Mouse (Mus musculus) liver, adult 2 months (tissue): Measurements from ENCODE around the gene Fat3. TPM values are rescaled to one million over a fixed set of nuclear protein-coding genes. Genes with fewer than 3 reads are reported as not detected.

Experiments
- DNase-seq: peaks from one replicate; pipeline ENCODE4 v3.0.0-alpha.2; 2011; ENCODE audit warnings: low read depth, low spot score; ENCODE audit errors: extremely low read depth
- H3K27ac ChIP-seq: fragments of 200-500 bp; replicated peaks from 2 replicates; pipeline ENCODE4 v1.5.1; 2012; ENCODE audit warnings: low read depth, mild to moderate bottlenecking, control low read depth, inconsistent platforms, low read length; ENCODE audit not compliant: insufficient read depth
- H3K27me3 ChIP-seq: fragments of 200-500 bp; 2 replicates; pipeline ENCODE4 v1.6.1; 2012; ENCODE audit warnings: mild to moderate bottlenecking, moderate library complexity, low read length, inconsistent platforms; ENCODE audit not compliant: control insufficient read depth, insufficient read depth
- H3K36me3 ChIP-seq: fragments of 200-500 bp; 2 replicates; pipeline ENCODE4 v1.6.1; 2012; ENCODE audit warnings: low read length, inconsistent platforms; ENCODE audit not compliant: control insufficient read depth, insufficient read depth
- H3K4me1 ChIP-seq: fragments of 200-500 bp; 2 replicates; pipeline ENCODE4 v1.6.1; 2011; ENCODE audit warnings: low read length; ENCODE audit not compliant: control insufficient read depth, insufficient read depth
- H3K4me3 ChIP-seq: fragments of 200-500 bp; 2 replicates; pipeline ENCODE4 v1.5.1; 2011; ENCODE audit warnings: low read depth, mild to moderate bottlenecking, control low read depth, low read length, moderate library complexity; ENCODE audit not compliant: insufficient read depth
- H3K79me2 ChIP-seq: fragments of 200-500 bp; 2 replicates; pipeline ENCODE4 v1.6.1; 2012; ENCODE audit warnings: inconsistent platforms, mild to moderate bottlenecking, low read length, moderate library complexity; ENCODE audit not compliant: control insufficient read depth, insufficient read depth
- H3K9ac ChIP-seq: fragments of 200-500 bp; 2 replicates; pipeline ENCODE4 v1.6.1; 2012; ENCODE audit warnings: low read depth, mild to moderate bottlenecking, control low read depth, inconsistent platforms, low read length
- CTCF ChIP-seq: fragments of 200-500 bp; IDR thresholded peaks from 2 replicates; pipeline ENCODE4 v1.5.1; 2011; ENCODE audit warnings: low read depth, low read length, control low read depth
- POLR2A ChIP-seq: fragments of 200-500 bp; IDR thresholded peaks from 2 replicates; pipeline ENCODE4 v1.6.1; 2011; ENCODE audit warnings: low read length, control low read depth; ENCODE audit not compliant: insufficient read depth; ENCODE audit errors: extremely low read depth
- WGBS: fragments of 180-500 bp; shearing (Covaris S2); methylation state at CpG from one replicate; pipeline ENCODE4 v1.1.7; 2018; 5-methylcytosine and 5-hydroxymethylcytosine counted together
- polyA plus RNA-seq: library from polyadenylated mRNA; depleted of rRNA; stranded (reverse); fragments of >200 nt; gene quantifications from 2 replicates; pipeline ENCODE4 v1.2.3, GENCODE M21; 2012
- total RNA-seq: library from RNA; depleted of rRNA; stranded (reverse); fragments of >200 nt; gene quantifications from 2 replicates; pipeline ENCODE4 v1.2.3, GENCODE M21; 2014

The Fat3 gene
- total and polyA plus RNA-seq, 2 experiments, result 0.09 TPM; not detected in 1

- Histone ChIP-seq H3K27me3 (no peaks in the 10 kb centered on the region), H3K4me1 (no peaks in the 10 kb centered on the region), H3K36me3 (no peaks in the 10 kb centered on the region), H3K4me3 (no peak overlapping the region), H3K9ac (no peak overlapping the region), H3K27ac (no peak overlapping the region), H3K79me2 (no peaks in the 10 kb centered on the region)
- TF ChIP-seq CTCF (no peak), POLR2A (no peak)
- DNase-seq, result no peak
- 74% methylated on average over 3 of the region's 3 CpGs for WGBS
Observed at GRCm38 (mm10) chr9:15957816-15958215, 543.3 kb downstream of the Fat3 start.

- Histone ChIP-seq H3K36me3 (no peaks in the 10 kb centered on the region), H3K4me1 (no peaks in the 10 kb centered on the region), H3K27me3 (no peaks in the 10 kb centered on the region), H3K9ac (no peak overlapping the region), H3K79me2 (no peaks in the 10 kb centered on the region), H3K4me3 (no peak overlapping the region), H3K27ac (no peak overlapping the region)
- WGBS, result 70% methylated on average over 5 of the region's 5 CpGs
- TF ChIP-seq POLR2A (no peak), CTCF (no peak)
- no peak for DNase-seq
Observed at GRCm38 (mm10) chr9:15955147-15955782, 545.8 kb downstream of the Fat3 start.

- no peak for DNase-seq
- no peaks in the 10 kb centered on the region for H3K27me3 ChIP-seq
- no peaks in the 10 kb centered on the region for H3K79me2 ChIP-seq
- H3K4me3 ChIP-seq, result no peak overlapping the region
- H3K9ac ChIP-seq, result no peak overlapping the region
- no peak for TF ChIP-seq CTCF
- no peak for TF ChIP-seq POLR2A
- WGBS, result 65% methylated on average over 1 of the region's 1 CpGs
- H3K36me3 ChIP-seq, result no peaks in the 10 kb centered on the region
- no peak overlapping the region for H3K27ac ChIP-seq
- no peaks in the 10 kb centered on the region for H3K4me1 ChIP-seq
Observed at GRCm38 (mm10) chr9:15954338-15954704, 546.8 kb downstream of the Fat3 start.

DNA sequence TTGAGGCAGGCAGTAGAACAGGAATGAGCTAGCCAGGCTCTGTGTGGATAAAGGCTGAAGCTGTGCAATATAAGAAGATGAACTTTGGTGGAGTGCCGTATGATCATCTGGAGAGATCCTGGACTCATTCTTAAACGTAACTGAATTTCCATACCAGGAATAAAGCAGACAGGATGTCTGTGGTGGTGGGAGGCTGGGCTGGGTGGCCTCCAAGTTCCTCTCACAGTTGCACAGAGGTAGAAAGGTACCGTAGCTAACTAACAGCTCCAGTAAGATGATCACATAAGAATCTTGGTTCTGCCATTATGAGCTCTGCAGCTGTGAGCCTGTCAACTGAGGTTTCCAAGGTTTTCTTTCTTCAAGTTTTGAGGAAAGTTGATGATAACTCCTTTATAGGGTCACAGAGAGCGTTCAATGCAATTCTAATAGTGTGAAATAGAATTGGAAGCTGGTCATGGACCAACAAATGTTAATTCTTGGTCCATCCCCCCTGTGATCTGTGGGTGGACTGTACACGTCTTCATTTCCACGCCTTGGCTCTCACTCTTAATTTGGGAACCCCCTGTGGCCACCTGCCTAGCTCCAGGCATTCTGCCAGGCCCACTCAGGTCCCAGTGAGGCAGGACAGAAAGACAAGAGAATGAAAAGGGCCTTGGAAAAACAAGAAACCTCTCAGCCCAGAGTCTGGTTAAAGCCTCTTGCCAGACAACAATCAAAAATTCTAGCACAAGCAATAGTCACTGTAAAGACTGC lies 547.3 kb downstream of the Fat3 start:
- DNase-seq, result no peak
- no peaks in the 10 kb centered on the region for H3K4me1 ChIP-seq
- TF ChIP-seq POLR2A (no peak), CTCF (no peak)
- H3K27ac ChIP-seq, result no peak overlapping the region
- no peaks in the 10 kb centered on the region for H3K27me3 ChIP-seq
- 74% methylated on average over 6 of the region's 6 CpGs for WGBS
- H3K79me2 ChIP-seq, result no peaks in the 10 kb centered on the region
- H3K36me3 ChIP-seq, result no peaks in the 10 kb centered on the region
- H3K4me3 ChIP-seq, result no peak overlapping the region
- H3K9ac ChIP-seq, result no peak overlapping the region

- Histone ChIP-seq H3K4me3 (no peak overlapping the region), H3K27ac (no peak overlapping the region), H3K27me3 (no peaks in the 10 kb centered on the region), H3K36me3 (no peaks in the 10 kb centered on the region), H3K4me1 (no peaks in the 10 kb centered on the region), H3K9ac (no peak overlapping the region), H3K79me2 (no peaks in the 10 kb centered on the region)
- TF ChIP-seq POLR2A, result no peak
- TF ChIP-seq CTCF, result no peak
- 82% methylated on average over 4 of the region's 4 CpGs for WGBS
- DNase-seq, result no peak
Observed at GRCm38 (mm10) chr9:15948086-15948485, 553.0 kb downstream of the Fat3 start.

DNA sequence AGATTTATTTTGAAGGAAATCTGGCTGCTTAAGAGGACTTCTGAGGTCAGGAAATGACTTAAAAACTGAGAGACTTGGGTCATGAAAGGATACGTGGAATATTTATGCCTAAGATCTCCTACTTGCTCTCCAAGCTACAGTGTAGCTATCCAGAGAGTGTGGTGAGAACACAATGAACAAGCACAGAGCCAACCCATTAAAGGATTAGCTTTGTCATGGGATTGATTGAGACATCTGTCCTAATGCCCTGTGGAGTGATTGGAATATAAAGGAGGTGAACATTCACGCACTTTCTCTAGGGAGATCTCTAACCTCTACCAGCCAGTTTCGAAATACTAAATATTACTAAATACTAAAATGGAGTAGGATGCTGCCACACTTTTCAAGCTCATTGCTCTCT lies 556.9 kb downstream of the Fat3 start:
- Histone ChIP-seq H3K9ac (no peak overlapping the region), H3K4me3 (no peak overlapping the region), H3K27ac (no peak overlapping the region), H3K4me1 (no peaks in the 10 kb centered on the region), H3K79me2 (no peaks in the 10 kb centered on the region), H3K27me3 (no peaks in the 10 kb centered on the region), H3K36me3 (no peaks in the 10 kb centered on the region)
- no peak for DNase-seq
- no peak for TF ChIP-seq POLR2A
- TF ChIP-seq CTCF, result no peak
- WGBS, result 66% methylated on average over 3 of the region's 3 CpGs
